Mouse (Mus musculus) midbrain, embryonic 14.5 days (tissue): ENCODE results near the gene Ggt6. TPM values are rescaled to one million over a fixed set of nuclear protein-coding genes. Genes with fewer than 3 reads are reported as not detected.

ENCODE experiments used
- ATAC-seq: fragments of 200-750 bp; cut with Nextera tagmentation; 2 replicates; pipeline ENCODE4 v1.8.0; 2017; ENCODE audit warnings: moderate number of reproducible peaks, moderate library complexity; ENCODE audit not compliant: low FRiP score, low TSS enrichment
- DNase-seq: peaks from one replicate; pipeline ENCODE4 v3.0.0-alpha.2; 2015
- H3K27ac ChIP-seq: fragments of 300-500 bp; sonication (generic); replicated peaks from 2 replicates; pipeline ENCODE4 v1.5.1; 2014; ENCODE audit warnings: mild to moderate bottlenecking, low read depth, low read length, moderate library complexity
- H3K27me3 ChIP-seq: fragments of 300-500 bp; sonication (generic); 2 replicates; pipeline ENCODE4 v1.6.1; 2014; ENCODE audit warnings: low read length, control low read depth, mixed read lengths; ENCODE audit not compliant: control insufficient read depth, insufficient read depth
- H3K36me3 ChIP-seq: fragments of 300-500 bp; sonication (generic); 2 replicates; pipeline ENCODE4 v1.6.1; 2014; ENCODE audit warnings: low read length, control low read depth; ENCODE audit not compliant: control insufficient read depth, insufficient read depth
- H3K4me1 ChIP-seq: fragments of 300-500 bp; sonication (generic); 2 replicates; pipeline ENCODE4 v1.6.1; 2014; ENCODE audit warnings: mild to moderate bottlenecking, antibody characterized with exemption, low read length, control low read depth; ENCODE audit not compliant: control insufficient read depth, insufficient read depth
- H3K4me2 ChIP-seq: fragments of 300-500 bp; sonication (generic); 2 replicates; pipeline ENCODE4 v1.6.1; 2014; ENCODE audit warnings: mild to moderate bottlenecking, low read length, moderate library complexity
- H3K4me3 ChIP-seq: fragments of 300-500 bp; sonication (generic); replicated peaks from 2 replicates; pipeline ENCODE4 v1.5.1; 2014; ENCODE audit warnings: low read depth, low read length
- H3K9ac ChIP-seq: fragments of 300-500 bp; sonication (generic); replicated peaks from 2 replicates; pipeline ENCODE4 v1.6.1; 2014; ENCODE audit warnings: mild to moderate bottlenecking, low read length, moderate library complexity
- H3K9me3 ChIP-seq: fragments of 300-500 bp; sonication (generic); 2 replicates; pipeline ENCODE4 v1.6.1; 2016; ENCODE audit warnings: low read length, control low read depth, mixed read lengths; ENCODE audit not compliant: control insufficient read depth
- WGBS: fragments of 180-500 bp; shearing (Covaris S2); extraction: QIAGEN DNeasy Blood & Tissue Kit; methylation state at CpG from one replicate; pipeline ENCODE4 v1.1.7; 2014; 5-methylcytosine and 5-hydroxymethylcytosine counted together
- polyA plus RNA-seq: library from polyadenylated mRNA; unstranded; fragments of >200 nt; fragmentation: Nextera tagmentation; extraction: Ambion mirVana; gene quantifications from 2 replicates; pipeline ENCODE4 v1.2.1, GENCODE M21; 2014

Gene Ggt6
- polyA plus RNA-seq, 1 experiment from 2014 or later, result not detected

DNA sequence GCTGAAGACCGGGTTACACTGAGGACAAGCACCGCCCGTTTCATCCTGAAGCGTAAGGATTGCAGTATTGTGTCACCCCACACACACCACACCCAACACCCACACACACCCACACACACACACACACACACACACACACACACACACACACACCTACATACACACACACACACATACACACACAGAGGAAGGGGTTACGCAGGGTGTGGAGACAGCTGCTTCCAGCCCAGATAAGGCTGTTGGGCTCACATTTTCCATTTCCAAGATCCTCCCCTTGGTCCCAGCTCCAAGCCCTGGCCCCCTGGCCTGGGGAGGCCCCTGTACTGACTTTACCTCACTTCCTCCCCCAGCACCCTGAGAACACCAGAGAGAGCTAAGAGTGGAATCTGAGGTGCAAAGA, 18.7 kb upstream of the Ggt6 start:
- Histone ChIP-seq H3K27me3 (peaks cover 7% of the 10 kb centered on the region; the same call in 1 of the 2 replicates), H3K4me1 (peaks cover 1% of the 10 kb centered on the region; the same call in 1 of the 2 replicates), H3K4me3 (no peak overlapping the region), H3K9me3 (no peaks in the 10 kb centered on the region), H3K36me3 (no peaks in the 10 kb centered on the region), H3K9ac (no peak overlapping the region), H3K4me2 (no peak overlapping the region), H3K27ac (no peak overlapping the region)
- ATAC-seq (no peak), DNase-seq (no peak)
- 93% methylated on average over 5 of the region's 5 CpGs for WGBS

DNA sequence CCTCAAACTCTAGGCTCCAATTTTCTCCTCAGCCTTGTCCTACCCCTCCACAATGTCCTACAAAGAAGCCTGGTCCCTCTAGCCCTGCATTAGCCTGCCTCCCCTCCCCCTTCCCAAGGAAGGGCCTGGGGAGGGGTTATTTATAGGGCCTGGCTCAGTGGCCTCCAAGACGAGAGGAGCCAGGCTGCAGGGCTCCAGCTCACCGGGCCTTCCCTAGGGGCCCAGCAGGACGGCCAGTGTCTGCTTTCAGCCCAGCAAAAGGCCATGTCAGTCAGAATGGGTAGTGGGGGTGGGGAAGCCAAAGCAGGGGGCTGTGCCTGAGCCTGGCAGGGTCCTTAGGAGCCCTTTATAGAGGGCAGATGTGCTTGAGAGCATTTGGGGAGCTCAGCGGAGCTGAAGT, 17.9 kb upstream of the Ggt6 start:
- Histone ChIP-seq H3K4me3 (no peak overlapping the region), H3K27me3 (peaks cover 3% of the 10 kb centered on the region; the same call in 1 of the 2 replicates), H3K9ac (no peak overlapping the region), H3K36me3 (no peaks in the 10 kb centered on the region), H3K4me1 (no peaks in the 10 kb centered on the region), H3K27ac (no peak overlapping the region), H3K9me3 (no peaks in the 10 kb centered on the region), H3K4me2 (no peak overlapping the region)
- DNase-seq, result no peak
- WGBS, result 1% methylated on average over 4 of the region's 4 CpGs
- ATAC-seq, result no peak

- Histone ChIP-seq H3K4me2 (no peak overlapping the region), H3K4me3 (no peak overlapping the region), H3K36me3 (no peaks in the 10 kb centered on the region), H3K4me1 (no peaks in the 10 kb centered on the region), H3K27ac (no peak overlapping the region), H3K27me3 (peaks cover 3% of the 10 kb centered on the region; the same call in 1 of the 2 replicates), H3K9ac (no peak overlapping the region), H3K9me3 (no peaks in the 10 kb centered on the region)
- ATAC-seq (no peak), DNase-seq (no peak)
- WGBS, result 40% methylated on average over 8 of the region's 8 CpGs
These were observed 17.1 kb upstream of the Ggt6 start for GRCm38 (mm10) chr11:72418227-72418626.

DNA sequence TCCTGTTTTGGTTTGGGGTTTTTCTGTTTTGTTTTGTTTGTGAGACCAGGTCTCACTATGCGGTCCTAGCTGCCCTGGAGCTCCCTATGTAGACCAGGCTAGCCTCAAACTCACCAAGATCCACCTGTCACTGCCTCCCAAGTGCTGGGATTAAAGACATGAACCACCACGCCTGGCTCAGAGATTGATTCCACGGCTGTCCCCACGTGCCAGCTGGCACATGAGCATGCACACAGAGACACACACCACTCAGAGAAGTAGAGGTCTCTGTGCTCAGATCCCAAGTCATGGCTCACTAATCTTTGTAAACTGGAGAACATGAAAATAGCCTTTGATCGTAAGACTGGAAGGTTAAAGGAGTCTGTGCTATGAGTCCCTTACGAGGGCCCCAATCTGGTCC, 16.3 kb upstream of the Ggt6 start:
- no peak overlapping the region for H3K27ac ChIP-seq
- H3K4me3 ChIP-seq, result no peak overlapping the region
- ATAC-seq (no peak), DNase-seq (no peak)
- no peaks in the 10 kb centered on the region for H3K4me1 ChIP-seq
- no peaks in the 10 kb centered on the region for H3K9me3 ChIP-seq
- H3K4me2 ChIP-seq, result no peak overlapping the region
- WGBS, result 87% methylated on average over 6 of the region's 6 CpGs
- H3K9ac ChIP-seq, result no peak overlapping the region
- H3K27me3 ChIP-seq, result peaks cover 1% of the 10 kb centered on the region; the same call in 1 of the 2 replicates
- no peaks in the 10 kb centered on the region for H3K36me3 ChIP-seq

DNA sequence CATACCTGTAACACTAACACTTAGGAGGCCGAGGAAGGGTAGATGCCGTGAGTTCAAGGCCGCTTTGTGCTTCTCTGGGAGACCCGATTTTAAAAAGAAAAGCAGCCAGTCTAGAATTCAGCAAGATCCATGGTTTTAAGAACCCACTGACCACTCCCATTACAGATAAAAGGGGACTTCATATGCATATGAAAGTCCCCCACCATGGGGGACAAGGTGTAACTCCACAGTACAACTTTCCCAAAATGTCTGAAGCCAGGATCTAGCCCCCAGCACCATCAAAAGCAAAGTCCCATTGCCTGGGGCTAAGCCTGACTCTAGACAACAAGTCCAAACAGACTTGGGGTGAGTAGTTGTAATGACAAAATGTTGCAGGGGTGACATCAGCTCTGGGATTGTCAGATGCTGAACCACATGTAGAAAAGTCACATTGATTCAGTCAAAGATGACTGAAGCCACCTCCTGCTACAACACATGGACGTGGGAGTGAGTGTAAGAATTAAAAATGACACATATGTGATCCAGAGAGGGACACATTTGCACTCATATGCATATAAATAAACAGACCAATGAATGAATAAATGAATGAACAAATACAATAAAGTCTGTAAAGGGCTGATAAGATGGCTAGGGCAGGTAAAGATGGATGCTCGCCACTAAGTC, 14.7 kb upstream of the Ggt6 start:
- no peaks in the 10 kb centered on the region for H3K36me3 ChIP-seq
- no peaks in the 10 kb centered on the region for H3K27me3 ChIP-seq
- H3K4me3 ChIP-seq, result no peak overlapping the region
- ATAC-seq, result no peak
- no peak overlapping the region for H3K27ac ChIP-seq
- H3K9ac ChIP-seq, result no peak overlapping the region
- H3K4me1 ChIP-seq, result no peaks in the 10 kb centered on the region
- no peak overlapping the region for H3K4me2 ChIP-seq
- H3K9me3 ChIP-seq, result no peaks in the 10 kb centered on the region
- WGBS, result 82% methylated on average over 6 of the region's 6 CpGs
- DNase-seq, result no peak

- Histone ChIP-seq H3K27me3 (no peaks in the 10 kb centered on the region), H3K4me2 (no peak overlapping the region), H3K9me3 (no peaks in the 10 kb centered on the region), H3K27ac (no peak overlapping the region), H3K4me3 (no peak overlapping the region), H3K4me1 (no peaks in the 10 kb centered on the region), H3K36me3 (no peaks in the 10 kb centered on the region), H3K9ac (no peak overlapping the region)
- ATAC-seq (no peak), DNase-seq (no peak)
- 91% methylated on average over 11 of the region's 11 CpGs for WGBS
These were observed 13.6 kb upstream of the Ggt6 start for GRCm38 (mm10) chr11:72421518-72422278.

- ATAC-seq, result no peak
These were observed 11.6 kb upstream of the Ggt6 start for GRCm38 (mm10) chr11:72423686-72424085.

GRCm38 (mm10) chr11:72425201-72425600, 10.1 kb upstream of the Ggt6 start:
- Histone ChIP-seq H3K27me3 (no peaks in the 10 kb centered on the region), H3K36me3 (no peaks in the 10 kb centered on the region), H3K9ac (no peak overlapping the region), H3K27ac (no peak overlapping the region), H3K4me2 (no peak overlapping the region), H3K4me3 (no peak overlapping the region), H3K4me1 (no peaks in the 10 kb centered on the region), H3K9me3 (no peaks in the 10 kb centered on the region)
- DNase-seq (no peak), ATAC-seq (no peak)

More at GRCm38 (mm10) chr11:72423686-72424085, 11.6 kb upstream of the Ggt6 start:
- no peak overlapping the region for H3K27ac ChIP-seq
- H3K4me2 ChIP-seq, result no peak overlapping the region
- no peak overlapping the region for H3K4me3 ChIP-seq
- no peaks in the 10 kb centered on the region for H3K4me1 ChIP-seq
- H3K36me3 ChIP-seq, result no peaks in the 10 kb centered on the region
- no peaks in the 10 kb centered on the region for H3K9me3 ChIP-seq
- no peak overlapping the region for H3K9ac ChIP-seq
- no peaks in the 10 kb centered on the region for H3K27me3 ChIP-seq
- WGBS, result 87% methylated on average over 4 of the region's 4 CpGs
- DNase-seq, result no peak

DNA sequence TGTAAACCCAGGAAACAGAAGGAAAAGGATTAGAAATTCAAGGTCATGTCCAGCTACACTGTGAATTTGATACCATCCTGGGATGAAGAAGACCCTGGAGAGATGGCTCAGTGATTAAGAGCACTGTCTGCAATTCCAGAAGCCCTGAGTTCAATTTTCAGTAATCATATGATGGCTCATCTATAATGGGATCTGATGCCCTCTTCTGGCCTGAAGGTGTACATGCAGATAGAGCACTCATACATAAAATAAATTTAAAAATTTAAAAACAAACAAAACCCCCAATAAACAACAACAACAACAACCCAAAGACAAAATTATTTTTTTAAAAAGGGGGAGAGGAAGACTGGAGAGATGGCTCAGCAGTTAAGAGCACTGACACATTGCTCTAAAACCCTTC, 8.4 kb upstream of the Ggt6 start:
- Histone ChIP-seq H3K9ac (no peak overlapping the region), H3K27ac (no peak overlapping the region), H3K4me3 (no peak overlapping the region), H3K27me3 (no peaks in the 10 kb centered on the region), H3K9me3 (no peaks in the 10 kb centered on the region), H3K4me1 (no peaks in the 10 kb centered on the region), H3K4me2 (no peak overlapping the region), H3K36me3 (no peaks in the 10 kb centered on the region)
- no peak for DNase-seq
- no peak for ATAC-seq
